In the genomic region with DNA sequence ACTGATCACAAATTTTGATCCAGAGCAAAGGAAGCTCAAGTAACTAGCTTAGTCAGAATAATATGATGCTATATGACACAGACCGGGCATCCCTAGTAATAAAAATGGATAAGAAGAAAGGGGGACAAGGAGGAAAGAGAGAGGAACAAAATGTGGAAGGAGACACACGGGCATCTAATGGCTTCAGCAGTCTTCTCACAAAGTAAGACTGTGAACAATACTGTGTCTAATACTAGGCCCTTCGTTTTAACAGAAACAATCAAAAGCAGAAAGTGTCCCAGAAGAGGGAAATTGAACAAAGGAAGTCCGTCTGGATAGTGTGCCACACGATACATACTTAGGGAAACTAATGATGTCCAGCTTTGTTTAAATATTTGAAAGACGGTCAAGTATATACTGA, we compare ENCODE assay signal across 16 mouse cellular contexts.
"Had no signal": no experiment of that assay in that cellular context is flagged by ENCODE, and none has a peak within 500 bp of the region (broad histone marks: within the 10 kb centered on the region; RNA-seq: fewer than 3 reads in every experiment).

No protein-coding gene starts in this region.

- H3K27me3 ChIP-seq: limb, embryonic 15.5 days; liver, embryonic 12.5 days; megakaryocyte, embryonic 14.5 days; midbrain, embryonic 15.5 days had no signal

- H3K27ac ChIP-seq: layer of hippocampus, adult 2 months; left cerebral cortex, adult 2 months; limb, embryonic 15.5 days; liver, embryonic 12.5 days; midbrain, embryonic 15.5 days had no signal

- H3K36me3 ChIP-seq: midbrain, embryonic 15.5 days had no signal

- H3K4me3 ChIP-seq: layer of hippocampus, adult 2 months; left cerebral cortex, adult 2 months; limb, embryonic 15.5 days; liver, embryonic 12.5 days; megakaryocyte, embryonic 14.5 days; midbrain, embryonic 15.5 days had no signal

- H3K4me2 ChIP-seq: limb, embryonic 15.5 days; liver, embryonic 12.5 days; lung, embryonic 14.5 days; midbrain, embryonic 11.5 days; midbrain, embryonic 15.5 days had no signal

- DNase-seq: kidney, adult 18-20 months; kidney, postnatal 10 days; kidney, postnatal 4 days; lung, embryonic 14.5 days; lung, postnatal 10 days; lung, postnatal 4 days; right cerebral cortex, postnatal 14 days; thymus, adult 18-20 months; thymus, postnatal 25 days had no signal

- H3K4me1 ChIP-seq: limb, embryonic 15.5 days; midbrain, embryonic 15.5 days had no signal
